Mouse (Mus musculus): Measurements from ENCODE around the gene Mmp15.
"Not testable (repeated sequence)": the region's sequence is repeated elsewhere in the genome, so short reads cannot be mapped to it uniquely, and the experiment has no call there.

The Mmp15 gene

GRCm38 (mm10) chr8:95377101-95377500, 25.0 kb downstream of the Mmp15 start:
- no peak for DNase-seq (ENCODE audit: low spot score in 2 of 2)

- DNase-seq (ENCODE audit: low spot score in 2 of 2): no peak
Observed at GRCm38 (mm10) chr8:95377863-95378291, 25.8 kb downstream of the Mmp15 start.

- not testable (repeated sequence) for DNase-seq (ENCODE audit: low spot score in 2 of 2)
Observed at GRCm38 (mm10) chr8:95378928-95379327, 26.9 kb downstream of the Mmp15 start.

GRCm38 (mm10) chr8:95380953-95381352, 28.9 kb downstream of the Mmp15 start:
- no peak for DNase-seq (ENCODE audit: low spot score in 2 of 2)

GRCm38 (mm10) chr8:95381595-95381994, 29.5 kb downstream of the Mmp15 start:
- DNase-seq (ENCODE audit: low spot score in 2 of 2): no peak

- DNase-seq (ENCODE audit: low spot score in 2 of 2): no peak
Observed at GRCm38 (mm10) chr8:95384501-95384900, 32.4 kb downstream of the Mmp15 start.

- DNase-seq (ENCODE audit: low spot score in 2 of 2): no peak
Observed at GRCm38 (mm10) chr8:95386037-95386436, 34.0 kb downstream of the Mmp15 start.

- DNase-seq (ENCODE audit: low spot score in 2 of 2): no peak
Observed at GRCm38 (mm10) chr8:95387221-95387620, 35.2 kb downstream of the Mmp15 start.

GRCm38 (mm10) chr8:95387936-95388335, 35.9 kb downstream of the Mmp15 start:
- no peak for DNase-seq (ENCODE audit: low spot score in 2 of 2)

GRCm38 (mm10) chr8:95390312-95390711, 38.2 kb downstream of the Mmp15 start:
- no peak for DNase-seq (ENCODE audit: low spot score in 2 of 2)

GRCm38 (mm10) chr8:95391101-95391500, 39.0 kb downstream of the Mmp15 start:
- no peak for DNase-seq (ENCODE audit: low spot score in 2 of 2)

GRCm38 (mm10) chr8:95392604-95393003, 40.5 kb downstream of the Mmp15 start:
- no peak for DNase-seq (ENCODE audit: low spot score in 2 of 2)

GRCm38 (mm10) chr8:95395186-95395918, 43.3 kb downstream of the Mmp15 start:
- no peak for DNase-seq (ENCODE audit: low spot score in 2 of 2)

- no peak for DNase-seq (ENCODE audit: low spot score in 2 of 2)
Observed at GRCm38 (mm10) chr8:95396752-95397151, 44.7 kb downstream of the Mmp15 start.

- no peak for DNase-seq (ENCODE audit: low spot score in 2 of 2)
Observed at GRCm38 (mm10) chr8:95397201-95397600, 45.1 kb downstream of the Mmp15 start.

- no peak for DNase-seq (ENCODE audit: low spot score in 2 of 2)
Observed at GRCm38 (mm10) chr8:95399131-95399530, 47.1 kb downstream of the Mmp15 start.

- DNase-seq (ENCODE audit: low spot score in 2 of 2): no peak
Observed at GRCm38 (mm10) chr8:95401091-95401490, 49.0 kb downstream of the Mmp15 start.

- no peak for DNase-seq (ENCODE audit: low spot score in 2 of 2)
Observed at GRCm38 (mm10) chr8:95409518-95409917, 57.5 kb downstream of the Mmp15 start.

GRCm38 (mm10) chr8:95411309-95411972, 59.4 kb downstream of the Mmp15 start:
- peak in 1 of 2 experiments; percentile 27 for DNase-seq (ENCODE audit: low spot score in 2 of 2)

- no peak for DNase-seq (ENCODE audit: low spot score in 2 of 2)
Observed at GRCm38 (mm10) chr8:95422193-95422810, 70.2 kb downstream of the Mmp15 start.
